Mouse (Mus musculus) stomach, postnatal 0 days (tissue): ENCODE data around the gene Gnat3.

Source experiments
- CTCF ChIP-seq: IDR thresholded peaks from 2 replicates; pipeline ENCODE4 v1.5.1; 2016; ENCODE audit warnings: antibody characterized with exemption, low read depth, mild to moderate bottlenecking, moderate library complexity
- EP300 ChIP-seq: optimal IDR thresholded peaks from 2 replicates; pipeline ENCODE3; 2016; ENCODE audit warnings: antibody characterized with exemption

DNA sequence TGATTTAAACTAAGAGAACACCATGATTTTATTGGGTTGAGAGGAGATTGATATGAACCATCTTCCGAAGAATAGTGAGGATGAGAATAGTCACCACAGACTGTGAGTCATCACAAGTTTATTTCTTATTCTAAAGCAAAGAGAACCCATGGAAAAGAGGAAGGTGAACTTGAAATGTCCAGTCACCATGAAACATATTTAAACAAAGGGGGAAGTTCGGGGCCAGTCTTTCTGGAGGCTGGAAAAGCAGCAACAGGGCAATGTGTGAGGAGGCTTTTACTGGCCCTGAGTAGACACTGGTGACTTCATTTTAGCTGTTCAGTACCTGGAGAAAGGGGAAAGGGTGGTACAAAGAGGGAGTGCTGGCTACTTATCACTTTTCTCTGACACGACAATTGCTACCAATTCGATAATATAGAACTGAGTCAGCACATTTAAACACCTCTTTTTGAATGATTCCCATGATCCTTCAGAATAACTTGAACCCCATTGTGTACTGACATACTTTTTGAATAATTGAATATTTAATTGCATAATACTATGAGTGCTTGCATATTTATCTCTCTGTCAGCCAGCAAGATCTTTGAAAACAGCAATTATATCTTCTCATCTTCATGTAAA lies 52.0 kb downstream of the Gnat3 start:
- TF ChIP-seq EP300, result no peak
- TF ChIP-seq CTCF, result no peak
